Mouse (Mus musculus): Measurements from ENCODE around the gene BC004004.

The BC004004 gene

DNA sequence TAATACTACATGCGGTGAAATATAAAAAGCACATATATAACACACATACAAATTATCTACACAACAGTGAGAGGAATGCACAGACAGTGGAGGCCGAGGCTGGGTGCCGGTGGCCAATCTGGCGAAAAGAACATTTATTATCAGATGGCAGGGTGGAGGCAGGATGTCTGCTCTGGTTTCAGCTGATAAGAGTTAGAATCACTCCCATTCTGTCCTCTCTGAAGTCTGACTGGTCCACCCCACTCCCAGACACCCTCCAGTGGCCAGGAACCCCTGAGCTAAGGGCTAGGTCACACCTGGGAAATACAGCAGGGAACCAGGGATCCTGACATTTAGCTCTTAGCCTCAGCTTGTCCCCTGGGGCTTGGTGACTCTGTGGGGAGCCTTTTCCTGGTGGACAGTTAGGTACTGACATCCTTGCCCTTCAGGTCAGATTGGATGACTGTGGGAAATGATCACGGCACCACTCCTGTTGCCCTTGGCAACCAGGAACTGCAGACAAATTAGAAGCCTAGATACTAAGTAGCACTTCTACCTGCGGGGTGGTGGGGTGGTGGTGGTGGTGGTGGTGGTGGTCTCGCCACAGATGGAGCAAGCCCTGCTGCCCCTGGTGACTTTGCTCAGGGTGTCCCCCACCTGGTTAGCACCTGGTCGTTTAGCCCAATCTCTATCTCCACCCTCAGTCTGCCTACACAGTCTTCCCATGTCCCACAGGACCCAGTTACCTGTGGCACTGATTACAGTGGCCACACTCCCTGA, 51.5 kb downstream of the BC004004 start:
- DNase-seq (ENCODE audit: extremely low spot score, low read depth, low spot score): no peak

- no peak for DNase-seq (ENCODE audit: extremely low spot score, low read depth, low spot score)
Observed at GRCm38 (mm10) chr17:29321765-29322602, 53.4 kb downstream of the BC004004 start.

DNA sequence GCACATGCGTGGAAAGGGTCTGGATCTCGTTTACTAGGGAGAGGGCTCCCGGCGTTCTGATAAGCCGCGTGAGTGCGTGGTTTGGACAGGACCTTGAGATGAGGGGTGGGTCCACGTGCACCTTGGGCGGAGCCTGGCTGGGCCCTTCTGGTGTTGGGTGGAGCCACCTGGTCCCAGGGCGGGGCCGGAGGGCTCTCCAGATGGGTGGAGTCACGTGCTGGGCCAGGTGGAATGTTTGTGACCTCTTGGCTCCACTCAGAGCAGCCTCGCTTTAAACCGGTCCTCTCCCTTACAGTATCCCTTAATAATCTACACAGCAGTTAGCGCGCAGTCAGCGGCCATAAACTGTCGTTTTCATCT, 54.0 kb downstream of the BC004004 start:
- DNase-seq (ENCODE audit: extremely low spot score, low read depth, low spot score): no peak

DNA sequence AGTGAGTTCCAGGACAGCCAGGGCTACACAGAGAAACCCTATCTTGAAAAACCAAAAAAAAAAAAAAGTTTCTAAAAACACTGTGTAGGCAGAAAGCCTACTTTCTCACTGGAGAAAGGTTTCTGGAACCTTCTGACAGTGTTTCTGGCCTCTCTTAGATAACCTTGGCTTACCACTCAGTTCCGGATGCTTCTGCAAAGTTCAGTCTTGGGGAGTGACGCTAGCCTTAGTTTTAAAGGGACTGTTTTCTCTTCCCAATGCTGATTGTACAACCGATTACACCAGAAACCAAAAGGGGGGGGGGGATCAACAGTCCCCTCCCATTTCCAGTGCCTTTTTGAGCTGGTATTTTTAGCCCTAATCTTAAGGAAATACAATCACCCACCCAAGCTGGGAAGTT, 55.0 kb downstream of the BC004004 start:
- no peak for DNase-seq (ENCODE audit: extremely low spot score, low read depth, low spot score)

DNA sequence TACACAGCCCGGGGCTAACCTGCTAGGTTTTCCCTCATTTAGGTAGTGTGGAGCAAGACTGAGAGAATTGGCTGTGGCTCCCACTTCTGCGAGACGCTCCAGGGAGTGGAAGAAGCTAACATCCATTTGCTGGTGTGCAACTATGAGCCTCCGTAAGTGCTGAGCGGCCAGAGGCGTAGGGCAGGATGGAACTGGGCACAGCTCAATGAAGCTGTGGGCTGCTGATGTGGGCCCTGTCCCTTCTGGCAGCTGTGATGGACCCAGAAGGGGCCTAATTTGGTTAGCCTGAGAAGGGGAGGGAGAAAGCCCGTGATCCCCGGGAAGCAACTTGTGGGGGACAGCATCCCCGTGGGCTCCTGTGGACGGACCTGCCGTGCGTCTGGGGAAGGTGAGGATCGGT, 57.2 kb downstream of the BC004004 start:
- no peak for DNase-seq (ENCODE audit: extremely low spot score, low read depth, low spot score)

GRCm38 (mm10) chr17:29326531-29327529, 58.2 kb downstream of the BC004004 start:
- DNase-seq (ENCODE audit: extremely low spot score, low read depth, low spot score): no peak

DNA sequence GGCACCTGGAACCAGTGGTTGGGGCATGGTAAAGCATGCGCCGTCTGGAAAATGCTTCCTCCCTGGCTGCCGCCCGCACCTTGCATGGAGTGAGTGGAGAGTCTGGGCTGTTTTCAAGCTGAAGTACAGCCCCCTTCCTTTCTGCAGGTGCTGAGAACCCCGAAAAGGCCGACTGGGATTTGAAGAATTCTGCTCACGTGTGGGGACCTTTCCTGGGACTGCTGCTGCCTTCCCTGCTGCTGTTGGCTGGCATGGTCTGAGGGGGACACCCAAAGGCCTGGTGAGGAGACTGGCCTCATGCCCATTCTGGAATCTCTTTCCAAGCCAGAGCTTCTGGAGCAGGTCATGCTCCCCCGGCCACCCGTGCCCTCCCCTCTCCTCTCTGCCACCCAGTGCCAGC, 59.1 kb downstream of the BC004004 start:
- DNase-seq (ENCODE audit: extremely low spot score, low read depth, low spot score): no peak

DNA sequence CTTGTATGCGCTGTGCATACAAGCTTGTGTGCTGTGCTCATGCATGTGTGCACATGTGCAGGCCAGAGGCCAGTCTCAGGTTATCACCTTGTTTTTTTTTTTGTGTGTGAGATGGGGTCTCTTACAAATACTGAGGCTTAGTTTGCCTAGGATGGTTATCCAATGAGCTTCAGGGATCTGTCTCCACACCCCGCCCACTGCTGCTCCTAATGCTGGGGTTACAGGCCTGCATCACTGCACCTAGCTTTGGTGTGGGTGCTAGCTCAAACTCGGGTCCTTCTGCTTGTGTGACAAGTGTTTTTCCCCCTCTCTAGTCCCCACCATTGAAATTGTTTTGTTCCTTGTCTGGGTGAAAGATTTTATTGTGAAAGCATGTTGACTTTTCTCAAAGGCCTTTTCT, 61.6 kb downstream of the BC004004 start:
- no peak for DNase-seq (ENCODE audit: extremely low spot score, low read depth, low spot score)

DNA sequence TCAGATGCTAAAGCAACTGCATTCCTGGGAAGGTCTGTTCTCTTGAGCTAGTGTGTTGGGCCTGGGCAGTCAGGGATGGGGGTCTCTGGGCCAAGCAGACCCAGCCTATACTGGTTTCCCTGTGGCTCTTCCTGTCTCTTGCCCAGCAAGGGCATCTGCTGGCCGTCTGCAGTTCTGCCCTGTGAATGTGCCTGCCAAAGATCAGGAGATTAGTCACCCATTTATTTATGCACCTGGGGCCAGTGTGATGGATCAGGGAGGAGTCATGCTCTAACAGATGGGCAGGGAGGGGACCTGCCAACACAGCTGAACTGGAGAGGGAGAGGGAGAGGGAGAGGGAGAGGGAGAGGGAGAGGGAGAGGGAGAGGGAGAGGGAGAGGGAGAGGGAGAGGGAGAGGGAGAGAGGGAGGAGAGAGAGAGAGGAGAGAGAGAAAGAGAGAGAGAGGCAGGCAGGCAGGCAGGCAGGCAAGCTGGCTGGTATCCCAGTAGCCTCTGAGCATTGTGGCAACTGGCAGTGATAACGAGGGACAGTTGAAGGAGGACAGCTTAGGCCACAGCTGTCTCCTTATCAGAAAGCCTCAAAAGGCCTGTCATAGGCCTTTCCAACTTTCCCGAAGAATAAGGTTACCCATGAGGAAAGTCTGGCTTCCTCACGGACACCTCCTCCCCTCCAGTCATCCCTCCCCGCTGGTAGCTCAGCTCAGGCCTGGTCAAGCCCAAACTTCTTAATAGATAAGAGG, 62.3 kb downstream of the BC004004 start:
- DNase-seq (ENCODE audit: extremely low spot score, low read depth, low spot score): no peak

DNA sequence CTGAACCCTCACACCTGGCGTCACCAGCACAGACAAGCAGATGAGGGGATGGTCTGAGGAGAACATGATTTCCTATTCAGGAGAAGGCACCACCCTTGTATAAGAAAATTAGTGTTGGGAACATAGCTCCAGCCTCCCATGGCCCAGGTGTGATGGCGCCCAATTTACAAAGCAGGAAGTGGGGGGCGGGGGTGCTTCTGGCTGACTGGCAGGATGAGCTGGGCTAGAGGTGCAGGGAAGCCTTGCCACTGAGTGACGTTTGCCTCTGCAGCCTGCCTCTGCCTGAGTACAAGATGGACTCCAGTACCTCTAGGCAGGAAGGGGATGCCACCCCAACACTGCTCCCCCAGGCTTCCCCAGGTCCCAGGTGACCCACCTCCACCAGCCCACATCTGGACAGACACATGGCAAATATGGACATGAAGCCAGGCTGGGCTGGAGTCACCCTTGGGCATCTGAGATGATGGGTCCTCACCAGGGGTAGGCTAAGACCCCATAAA, 63.6 kb downstream of the BC004004 start:
- no peak for DNase-seq (ENCODE audit: extremely low spot score, low read depth, low spot score)

DNA sequence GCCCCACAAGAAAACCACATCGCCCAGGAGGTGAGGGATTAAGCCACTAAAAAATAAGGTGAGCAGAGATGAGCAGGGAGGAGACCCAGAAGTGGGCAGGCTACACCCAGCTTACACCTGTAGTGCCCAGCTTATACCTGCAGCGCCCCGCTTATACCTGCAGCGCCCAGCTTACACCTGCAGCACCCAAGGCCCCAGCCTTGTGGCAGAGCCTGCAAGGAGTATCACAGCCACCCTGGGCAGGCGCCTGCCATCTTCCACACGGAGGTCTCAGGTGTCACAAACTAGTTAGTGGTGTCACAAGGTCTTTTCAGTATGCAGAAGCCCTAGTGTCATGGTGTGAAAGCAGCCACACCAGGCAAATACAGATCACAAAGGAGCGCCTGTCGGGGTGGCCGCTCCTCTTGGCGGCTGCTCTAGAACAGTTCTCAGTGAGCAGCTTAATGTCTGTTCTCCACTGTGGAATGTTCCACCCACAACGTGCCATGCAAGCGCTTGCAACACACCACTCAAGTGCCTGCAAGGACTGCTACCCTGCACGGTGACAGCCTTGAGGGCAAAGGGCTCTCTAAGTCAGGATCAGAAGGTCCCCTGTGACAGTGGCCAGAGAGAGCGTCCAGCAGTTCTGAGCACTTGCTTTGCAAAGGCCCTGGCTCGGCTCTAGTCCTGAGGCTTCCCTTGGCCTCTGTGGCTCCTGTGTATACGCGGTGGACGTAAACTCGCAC, 67.8 kb downstream of the BC004004 start:
- DNase-seq (ENCODE audit: extremely low spot score, low read depth, low spot score): no peak

GRCm38 (mm10) chr17:29337979-29338823, 69.6 kb downstream of the BC004004 start:
- DNase-seq (ENCODE audit: extremely low spot score, low read depth, low spot score): no peak

DNA sequence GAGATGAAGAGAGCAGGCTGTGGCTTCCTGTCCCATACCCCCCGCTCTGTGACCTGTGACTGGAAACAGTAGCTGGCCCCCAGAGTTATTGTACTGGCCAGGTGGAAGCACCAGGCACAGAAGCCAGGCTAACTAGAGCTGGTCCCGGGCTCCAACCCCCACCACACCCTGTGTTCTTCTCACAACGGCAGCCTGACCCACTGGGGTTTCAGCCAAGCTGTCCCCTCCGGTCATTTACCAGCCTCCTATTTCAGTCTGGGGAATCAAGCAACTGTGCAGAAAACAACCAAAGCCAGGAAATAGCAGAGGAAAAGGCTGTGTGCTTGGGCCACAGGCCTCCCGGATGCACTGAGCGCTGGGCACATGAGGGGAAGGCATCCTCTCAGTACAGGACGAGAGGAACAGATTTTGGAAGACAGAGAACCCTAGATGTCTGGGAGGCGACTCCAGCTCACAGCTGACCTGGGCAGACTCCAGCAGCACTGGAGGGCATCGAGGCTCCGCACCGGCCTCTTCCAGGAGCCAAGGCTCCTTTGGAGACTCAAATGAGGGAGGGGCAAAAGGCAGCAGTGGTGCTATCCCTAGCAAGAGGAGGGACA, 70.7 kb downstream of the BC004004 start:
- no peak for DNase-seq (ENCODE audit: extremely low spot score, low read depth, low spot score)

GRCm38 (mm10) chr17:29340406-29341261, 72.0 kb downstream of the BC004004 start:
- no peak for DNase-seq (ENCODE audit: extremely low spot score, low read depth, low spot score)

DNA sequence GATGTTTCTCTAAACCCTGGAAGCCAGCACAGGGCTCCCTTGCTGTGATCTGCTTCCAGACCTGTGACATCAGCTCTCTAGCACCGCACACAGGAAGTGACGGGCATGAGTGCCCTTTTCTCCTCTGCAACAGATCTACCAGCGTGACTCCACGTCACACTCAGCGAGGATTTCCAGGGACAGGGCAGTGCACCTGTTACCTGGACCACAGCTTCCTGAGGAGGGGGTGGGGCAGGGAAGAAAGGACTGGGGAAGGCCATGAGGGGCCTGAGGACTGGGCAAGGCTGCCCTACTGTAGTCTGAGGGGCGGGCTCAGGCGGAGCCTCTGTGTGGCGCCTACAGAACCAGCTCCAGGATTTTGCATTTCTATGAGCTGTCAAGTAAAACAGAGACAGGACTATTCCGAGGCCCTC, 73.0 kb downstream of the BC004004 start:
- DNase-seq (ENCODE audit: extremely low spot score, low read depth, low spot score): no peak

- DNase-seq (ENCODE audit: extremely low spot score, low read depth, low spot score): no peak
Observed at GRCm38 (mm10) chr17:29342010-29342910, 73.7 kb downstream of the BC004004 start.
